Mouse (Mus musculus): ENCODE measurements around the gene Rgs3.

Gene Rgs3

GRCm38 (mm10) chr4:62606905-62607304, 47.3 kb downstream of the Rgs3 start:
- DNase-seq: no peak

- no peak for DNase-seq
Measured at GRCm38 (mm10) chr4:62607345-62607744, 47.7 kb downstream of the Rgs3 start.

GRCm38 (mm10) chr4:62607805-62608204, 48.2 kb downstream of the Rgs3 start:
- no peak for DNase-seq

GRCm38 (mm10) chr4:62609333-62609732, 49.7 kb downstream of the Rgs3 start:
- no peak for DNase-seq

GRCm38 (mm10) chr4:62610142-62610675, 50.6 kb downstream of the Rgs3 start:
- DNase-seq: no peak

- peak; percentile 75 for DNase-seq
Measured at GRCm38 (mm10) chr4:62612601-62613501, 53.2 kb downstream of the Rgs3 start.

GRCm38 (mm10) chr4:62613646-62614365, 54.2 kb downstream of the Rgs3 start:
- peak; percentile 84 for DNase-seq

- DNase-seq: no peak
Measured at GRCm38 (mm10) chr4:62617856-62618440, 58.3 kb downstream of the Rgs3 start.

- peak; percentile 87 for DNase-seq
Measured at GRCm38 (mm10) chr4:62619232-62619964, 59.8 kb downstream of the Rgs3 start.

- DNase-seq: no peak
Measured at GRCm38 (mm10) chr4:62619965-62620244, 60.3 kb downstream of the Rgs3 start.

GRCm38 (mm10) chr4:62621151-62621550, 61.5 kb downstream of the Rgs3 start:
- no peak for DNase-seq

- peak; percentile 50 for DNase-seq
Measured at GRCm38 (mm10) chr4:62621880-62622675, 62.4 kb downstream of the Rgs3 start.

GRCm38 (mm10) chr4:62623251-62624015, 63.8 kb downstream of the Rgs3 start:
- no peak for DNase-seq

GRCm38 (mm10) chr4:62624679-62625450, 65.2 kb downstream of the Rgs3 start:
- DNase-seq: no peak

GRCm38 (mm10) chr4:62625451-62626061, 65.9 kb downstream of the Rgs3 start:
- no peak for DNase-seq

GRCm38 (mm10) chr4:62626228-62627026, 66.8 kb downstream of the Rgs3 start:
- DNase-seq: no peak

GRCm38 (mm10) chr4:62627331-62627730, 67.7 kb downstream of the Rgs3 start:
- no peak for DNase-seq

- DNase-seq: no peak
Measured at GRCm38 (mm10) chr4:62628547-62628946, 68.9 kb downstream of the Rgs3 start.

- DNase-seq: no peak
Measured at GRCm38 (mm10) chr4:62629461-62629860, 69.8 kb downstream of the Rgs3 start.

Measured in lung, postnatal 10 days (tissue).